Mouse (Mus musculus) testis, adult 2 months (tissue): ENCODE results near the gene Itpka.

ENCODE experiments used
- CTCF ChIP-seq: fragments of 200-500 bp; IDR thresholded peaks from 2 replicates; pipeline ENCODE4 v1.5.1; 2012; ENCODE audit warnings: low read depth, mild to moderate bottlenecking, inconsistent platforms, low read length, moderate library complexity; ENCODE audit not compliant: control insufficient read depth, insufficient read depth, insufficient replicate concordance
- POLR2A ChIP-seq: fragments of 200-500 bp; IDR thresholded peaks from 2 replicates; pipeline ENCODE4 v1.6.1; 2012; ENCODE audit warnings: low read depth, mild to moderate bottlenecking, inconsistent platforms, low read length, moderate library complexity; ENCODE audit not compliant: control insufficient read depth

- TF ChIP-seq CTCF = no peak
- TF ChIP-seq POLR2A = no peak
Measured at GRCm38 (mm10) chr2:119767246-119767645, 25.1 kb downstream of the Itpka start.
